Mouse (Mus musculus): ENCODE measurements around the gene Gm13539. TPM values are rescaled to one million over a fixed set of nuclear protein-coding genes. Genes with fewer than 3 reads are reported as not detected.

Gm13539 gene
- polyA plus RNA-seq, 1 experiment from 2014 or later = not detected

GRCm38 (mm10) chr2:25780921-25781320 lies 1.1 kb upstream of the Gm13539 start:
- no peak for ATAC-seq
- Histone ChIP-seq H3K27ac (ENCODE audit: low read depth, low read length) (no peak overlapping the region), H3K9ac (ENCODE audit: low read depth, low read length) (no peak overlapping the region), H3K36me3 (ENCODE audit: control insufficient read depth, insufficient read depth) (no peaks in the 10 kb centered on the region), H3K4me3 (ENCODE audit: low read depth, low read length) (no peak overlapping the region), H3K9me3 (ENCODE audit: control insufficient read depth) (no peaks in the 10 kb centered on the region), H3K4me2 (replicated peaks; ENCODE audit: low read depth) (no peak overlapping the region), H3K27me3 (replicated peaks; ENCODE audit: control insufficient read depth, insufficient read depth, low read length) (no peaks in the 10 kb centered on the region), H3K4me1 (replicated peaks; ENCODE audit: control insufficient read depth, insufficient read depth, low read length) (no peaks in the 10 kb centered on the region)
- 41% methylated on average over 4 of the region's 4 CpGs for WGBS
- no peak for TF ChIP-seq CTCF (IDR thresholded peaks at IDR 0.05; ENCODE audit: low read depth)

- Histone ChIP-seq H3K4me3 (ENCODE audit: low read depth, low read length) (no peak overlapping the region), H3K36me3 (ENCODE audit: control insufficient read depth, insufficient read depth) (no peaks in the 10 kb centered on the region), H3K27me3 (replicated peaks; ENCODE audit: control insufficient read depth, insufficient read depth, low read length) (no peaks in the 10 kb centered on the region), H3K9me3 (ENCODE audit: control insufficient read depth) (no peaks in the 10 kb centered on the region), H3K27ac (ENCODE audit: low read depth, low read length) (no peak overlapping the region), H3K9ac (ENCODE audit: low read depth, low read length) (no peak overlapping the region), H3K4me1 (replicated peaks; ENCODE audit: control insufficient read depth, insufficient read depth, low read length) (no peaks in the 10 kb centered on the region), H3K4me2 (replicated peaks; ENCODE audit: low read depth) (no peak overlapping the region)
- ATAC-seq = no peak
- WGBS = 67% methylated on average over 5 of the region's 5 CpGs
- no peak for TF ChIP-seq CTCF (IDR thresholded peaks at IDR 0.05; ENCODE audit: low read depth)
These were observed 3.7 kb downstream of the Gm13539 start for GRCm38 (mm10) chr2:25785573-25786322.

GRCm38 (mm10) chr2:25789092-25789491 lies 7.0 kb downstream of the Gm13539 start:
- Histone ChIP-seq H3K4me1 (replicated peaks; ENCODE audit: control insufficient read depth, insufficient read depth, low read length) (no peaks in the 10 kb centered on the region), H3K27me3 (replicated peaks; ENCODE audit: control insufficient read depth, insufficient read depth, low read length) (no peaks in the 10 kb centered on the region), H3K4me2 (replicated peaks; ENCODE audit: low read depth) (no peak overlapping the region), H3K27ac (ENCODE audit: low read depth, low read length) (no peak overlapping the region), H3K9ac (ENCODE audit: low read depth, low read length) (no peak overlapping the region), H3K4me3 (ENCODE audit: low read depth, low read length) (no peak overlapping the region), H3K36me3 (ENCODE audit: control insufficient read depth, insufficient read depth) (no peaks in the 10 kb centered on the region), H3K9me3 (ENCODE audit: control insufficient read depth) (no peaks in the 10 kb centered on the region)
- ATAC-seq = no peak
- TF ChIP-seq CTCF (IDR thresholded peaks at IDR 0.05; ENCODE audit: low read depth) = no peak
- WGBS = 72% methylated on average over 3 of the region's 3 CpGs

GRCm38 (mm10) chr2:25797635-25798034 lies 15.6 kb downstream of the Gm13539 start:
- 18% methylated on average over 2 of the region's 2 CpGs for WGBS
- Histone ChIP-seq H3K27me3 (replicated peaks; ENCODE audit: control insufficient read depth, insufficient read depth, low read length) (no peaks in the 10 kb centered on the region), H3K27ac (ENCODE audit: low read depth, low read length) (no peak overlapping the region), H3K4me3 (ENCODE audit: low read depth, low read length) (no peak overlapping the region), H3K4me1 (replicated peaks; ENCODE audit: control insufficient read depth, insufficient read depth, low read length) (no peaks in the 10 kb centered on the region), H3K9me3 (ENCODE audit: control insufficient read depth) (no peaks in the 10 kb centered on the region), H3K36me3 (ENCODE audit: control insufficient read depth, insufficient read depth) (no peaks in the 10 kb centered on the region), H3K9ac (ENCODE audit: low read depth, low read length) (no peak overlapping the region), H3K4me2 (replicated peaks; ENCODE audit: low read depth) (no peak overlapping the region)
- no peak for ATAC-seq
- no peak for TF ChIP-seq CTCF (IDR thresholded peaks at IDR 0.05; ENCODE audit: low read depth)

- WGBS = 60% methylated on average over 5 of the region's 5 CpGs
- Histone ChIP-seq H3K9me3 (ENCODE audit: control insufficient read depth) (no peaks in the 10 kb centered on the region), H3K4me1 (replicated peaks; ENCODE audit: control insufficient read depth, insufficient read depth, low read length) (no peaks in the 10 kb centered on the region), H3K27ac (ENCODE audit: low read depth, low read length) (no peak overlapping the region), H3K4me3 (ENCODE audit: low read depth, low read length) (no peak overlapping the region), H3K9ac (ENCODE audit: low read depth, low read length) (no peak overlapping the region), H3K36me3 (ENCODE audit: control insufficient read depth, insufficient read depth) (no peaks in the 10 kb centered on the region), H3K27me3 (replicated peaks; ENCODE audit: control insufficient read depth, insufficient read depth, low read length) (no peaks in the 10 kb centered on the region), H3K4me2 (replicated peaks; ENCODE audit: low read depth) (no peak overlapping the region)
- ATAC-seq = no peak
- TF ChIP-seq CTCF (IDR thresholded peaks at IDR 0.05; ENCODE audit: low read depth) = no peak
These were observed 16.0 kb downstream of the Gm13539 start for GRCm38 (mm10) chr2:25798065-25798464.

DNA sequence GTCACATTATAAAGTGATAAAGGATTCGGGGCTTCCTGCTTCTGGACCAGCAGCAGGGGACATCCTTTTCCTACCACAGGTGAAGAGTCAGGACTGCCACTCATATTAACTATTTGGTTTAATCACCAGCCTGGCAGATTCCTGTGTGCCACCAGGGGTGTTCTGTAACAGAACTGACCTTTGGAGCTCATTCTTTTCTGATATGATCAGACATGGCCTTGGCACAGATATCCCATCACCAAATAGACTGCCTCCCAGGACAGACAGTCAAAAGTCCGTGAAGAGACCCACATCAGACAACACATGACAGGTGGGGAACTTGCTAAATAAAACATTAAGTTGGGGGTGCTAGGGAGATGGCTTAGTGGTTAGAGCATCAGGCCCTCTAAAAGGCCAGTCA lies 29.7 kb downstream of the Gm13539 start:
- TF ChIP-seq CTCF (IDR thresholded peaks at IDR 0.05; ENCODE audit: low read depth) = no peak
- no peak overlapping the region for H3K27ac ChIP-seq (ENCODE audit: low read depth, low read length)
- ATAC-seq = no peak
- H3K9me3 ChIP-seq (ENCODE audit: control insufficient read depth) = no peaks in the 10 kb centered on the region
- 71% methylated on average over 2 of the region's 2 CpGs for WGBS
- H3K4me3 ChIP-seq (ENCODE audit: low read depth, low read length) = no peak overlapping the region
- H3K9ac ChIP-seq (ENCODE audit: low read depth, low read length) = no peak overlapping the region
- H3K4me1 ChIP-seq (replicated peaks; ENCODE audit: control insufficient read depth, insufficient read depth, low read length) = no peaks in the 10 kb centered on the region
- no peaks in the 10 kb centered on the region for H3K27me3 ChIP-seq (replicated peaks; ENCODE audit: control insufficient read depth, insufficient read depth, low read length)
- no peak overlapping the region for H3K4me2 ChIP-seq (replicated peaks; ENCODE audit: low read depth)
- H3K36me3 ChIP-seq (ENCODE audit: control insufficient read depth, insufficient read depth) = no peaks in the 10 kb centered on the region
